Mouse (Mus musculus): ENCODE data around the gene Spats2l. TPM values are rescaled to one million over a fixed set of nuclear protein-coding genes. Genes with fewer than 3 reads are reported as not detected.

Spats2l gene
- total and polyA plus RNA-seq, 3 experiments, result 0.09 to 0.77 (median 0.34) TPM

DNA sequence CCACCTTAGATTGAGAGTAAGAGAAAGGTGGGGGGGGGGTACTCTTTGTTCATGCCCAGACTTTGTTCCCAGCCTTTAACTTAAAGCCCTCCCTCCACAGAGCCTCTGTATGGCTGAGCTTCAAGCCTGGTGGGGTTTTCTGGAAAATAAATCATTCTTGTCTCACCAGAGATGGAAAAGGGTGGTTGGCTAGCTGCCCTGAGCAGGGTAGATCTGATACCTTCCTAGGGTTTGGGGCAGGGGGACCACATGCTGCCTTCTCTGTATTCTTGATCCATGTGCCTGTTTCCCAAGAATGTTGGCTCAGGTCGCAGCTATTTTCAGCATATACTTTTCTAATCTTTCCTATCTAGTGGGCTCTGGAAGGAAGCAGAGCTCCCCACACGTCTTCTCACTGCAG lies 43.1 kb downstream of the Spats2l start:
- H3K36me3 ChIP-seq (replicated peaks in 1 of 2; ENCODE audit: control insufficient read depth in 1 of 2, insufficient read depth in 1 of 2, low read length in 1 of 2), result no peaks in the 10 kb centered on the region
- no peaks in the 10 kb centered on the region for H3K27me3 ChIP-seq (replicated peaks)
- H3K4me1 ChIP-seq (ENCODE audit: control insufficient read depth in 1 of 2, insufficient read depth in 2 of 2), result no peaks in the 10 kb centered on the region
- no peaks in the 10 kb centered on the region for H3K9me3 ChIP-seq (replicated peaks; ENCODE audit: low read length)
- in situ Hi-C loops (cut with MboI; ENCODE audit: low pct_ligation_motif_present, low pct_unique_long_range_greater_than_20kb, low sequenced_read_pairs) (no loop called here), dilution Hi-C loops (cut with MboI; ENCODE audit: extremely low pct_ligation_motif_present, extremely low pct_unique_long_range_greater_than_20kb, low sequenced_read_pairs) (no loop called here)
- no peak for TF ChIP-seq PAX5 (IDR thresholded peaks at IDR 0.05; ENCODE audit: low read length)
- no peak for TF ChIP-seq MAX (IDR thresholded peaks at IDR 0.05; ENCODE audit: low read length)
- no peak for TF ChIP-seq GABPA (IDR thresholded peaks at IDR 0.05; ENCODE audit: insufficient replicate concordance, low read depth, low read length)
- no peak overlapping the region for H3K4me2 ChIP-seq (ENCODE audit: insufficient read depth, low read depth, poor library complexity, severe bottlenecking)
- H3K79me2 ChIP-seq (replicated peaks; ENCODE audit: control insufficient read depth, extremely low read depth, insufficient read depth, poor library complexity, severe bottlenecking), result no peaks in the 10 kb centered on the region
- DNase-seq (ENCODE audit: extremely low read depth), result no peak
- no peak overlapping the region for H3K4me3 ChIP-seq (replicated peaks in 1 of 3; ENCODE audit: low read depth in 2 of 3, low read length in 2 of 3, poor library complexity in 1 of 3)
- H3K27ac ChIP-seq (ENCODE audit: insufficient read depth, low read depth), result no peak overlapping the region
- no peak overlapping the region for H3K9ac ChIP-seq (ENCODE audit: insufficient read depth, low read depth)

DNA sequence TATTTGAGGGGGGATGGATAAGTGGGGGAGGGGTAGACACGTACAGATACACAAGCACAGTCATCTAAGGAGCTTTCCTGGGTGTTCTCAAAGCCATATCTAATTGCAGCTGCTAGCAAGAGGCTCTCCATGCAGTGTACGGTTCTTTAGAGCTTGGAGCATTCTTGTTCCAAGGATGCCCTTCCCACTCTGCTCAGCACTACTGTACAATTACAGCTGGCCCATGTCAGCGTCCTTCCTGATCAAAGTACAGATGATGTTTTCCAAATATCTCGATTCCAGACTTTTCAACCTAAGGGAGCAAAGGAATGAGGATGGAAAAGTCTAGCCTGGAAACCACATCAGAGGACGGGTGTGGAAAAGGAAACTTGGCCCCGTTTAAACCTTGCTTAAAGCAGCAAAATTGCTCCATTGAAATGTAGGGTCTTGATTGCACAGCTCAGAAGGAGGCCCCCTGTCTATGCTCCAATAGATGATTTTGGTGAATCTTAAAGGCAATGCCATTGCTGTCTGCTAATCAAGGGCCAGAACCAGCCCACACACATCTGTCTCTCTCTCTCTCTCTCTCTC lies 46.6 kb downstream of the Spats2l start:
- no peak for DNase-seq (ENCODE audit: extremely low read depth)
- Histone ChIP-seq H3K4me1 (ENCODE audit: control insufficient read depth in 1 of 2, insufficient read depth in 2 of 2) (no peaks in the 10 kb centered on the region), H3K4me3 (replicated peaks in 1 of 3; ENCODE audit: low read depth in 2 of 3, low read length in 2 of 3, poor library complexity in 1 of 3) (no peak overlapping the region), H3K27ac (ENCODE audit: insufficient read depth, low read depth) (no peak overlapping the region), H3K79me2 (replicated peaks; ENCODE audit: control insufficient read depth, extremely low read depth, insufficient read depth, poor library complexity, severe bottlenecking) (no peaks in the 10 kb centered on the region), H3K9me3 (replicated peaks; ENCODE audit: low read length) (no peaks in the 10 kb centered on the region), H3K36me3 (replicated peaks in 1 of 2; ENCODE audit: control insufficient read depth in 1 of 2, insufficient read depth in 1 of 2, low read length in 1 of 2) (no peaks in the 10 kb centered on the region), H3K27me3 (replicated peaks) (no peaks in the 10 kb centered on the region), H3K4me2 (ENCODE audit: insufficient read depth, low read depth, poor library complexity, severe bottlenecking) (no peak overlapping the region), H3K9ac (ENCODE audit: insufficient read depth, low read depth) (no peak overlapping the region)
- dilution Hi-C loops (cut with MboI; ENCODE audit: extremely low pct_ligation_motif_present, extremely low pct_unique_long_range_greater_than_20kb, low sequenced_read_pairs), result no loop called here
- no peak for TF ChIP-seq POLR2A (IDR thresholded peaks at IDR 0.05; ENCODE audit: low read depth, low read length)
- TF ChIP-seq MEF2A (IDR thresholded peaks at IDR 0.05; ENCODE audit: borderline replicate concordance, low read depth, low read length), result no peak
- no peak for TF ChIP-seq MYC (IDR thresholded peaks at IDR 0.05; ENCODE audit: low read depth, low read length)
- no peak for TF ChIP-seq NRF1 (IDR thresholded peaks at IDR 0.05; ENCODE audit: low read depth, low read length)
- TF ChIP-seq ZMIZ1 (IDR thresholded peaks at IDR 0.05; ENCODE audit: low read depth, low read length), result no peak
- no peak for TF ChIP-seq HCFC1 (IDR thresholded peaks at IDR 0.05; ENCODE audit: low read depth, low read length)
- no peak for TF ChIP-seq IRF4 (IDR thresholded peaks at IDR 0.05; ENCODE audit: low read depth, low read length)
- no peak for TF ChIP-seq TCF12 (IDR thresholded peaks at IDR 0.05; ENCODE audit: low read depth, low read length)
- no peak for TF ChIP-seq USF2 (conservative IDR thresholded peaks at IDR 0.05; ENCODE audit: low read depth, low read length)
- no peak for TF ChIP-seq ETS1 (conservative IDR thresholded peaks at IDR 0.05; ENCODE audit: low read depth, low read length)
- no peak for TF ChIP-seq MAZ (IDR thresholded peaks at IDR 0.05; ENCODE audit: low read depth, low read length)
- in situ Hi-C loops (cut with MboI; ENCODE audit: low pct_ligation_motif_present, low pct_unique_long_range_greater_than_20kb, low sequenced_read_pairs), result no loop called here

Data from CH12.LX (cell line).